Mouse (Mus musculus): ENCODE results near the gene Zdhhc19. TPM values are rescaled to one million over a fixed set of nuclear protein-coding genes. Genes with fewer than 3 reads are reported as not detected.

The Zdhhc19 gene
- polyA plus RNA-seq, 1 experiment from 2014 or later, result not detected

GRCm38 (mm10) chr16:32523462-32524243 is 27.6 kb downstream of the Zdhhc19 start:
- H3K27ac ChIP-seq (ENCODE audit: low read length), result no peak overlapping the region
- H3K36me3 ChIP-seq (ENCODE audit: insufficient read depth, low read length), result no peaks in the 10 kb centered on the region
- DNase-seq (ENCODE audit: low spot score), result peak; percentile 73
- 0 out of 2 replicates have a peak, but pooled peaks cover 3% of the 10 kb centered on the region for H3K4me1 ChIP-seq (ENCODE audit: insufficient read depth, low read depth, low read length)
- ATAC-seq, result peak; percentile 86
- H3K4me2 ChIP-seq (replicated peaks; ENCODE audit: low read depth, low read length), result no peak overlapping the region
- H3K9me3 ChIP-seq (ENCODE audit: low read length), result no peaks in the 10 kb centered on the region
- H3K4me3 ChIP-seq (ENCODE audit: low read depth, low read length), result no peak overlapping the region
- no peak overlapping the region for H3K9ac ChIP-seq (replicated peaks; ENCODE audit: low read depth)
- WGBS, result 27% methylated on average over 8 of the region's 8 CpGs
- no peaks in the 10 kb centered on the region for H3K27me3 ChIP-seq (replicated peaks; ENCODE audit: insufficient read depth, low read length)
- TF ChIP-seq CTCF (IDR thresholded peaks at IDR 0.05), result no peak
- no peak for TF ChIP-seq EP300 (IDR thresholded peaks at IDR 0.05)

GRCm38 (mm10) chr16:32524244-32524615 is 28.2 kb downstream of the Zdhhc19 start:
- no peaks in the 10 kb centered on the region for H3K27me3 ChIP-seq (replicated peaks; ENCODE audit: insufficient read depth, low read length)
- WGBS, result 55% methylated on average over 5 of the region's 5 CpGs
- no peak overlapping the region for H3K4me2 ChIP-seq (replicated peaks; ENCODE audit: low read depth, low read length)
- H3K4me3 ChIP-seq (ENCODE audit: low read depth, low read length), result no peak overlapping the region
- TF ChIP-seq CTCF (IDR thresholded peaks at IDR 0.05) (no peak), EP300 (IDR thresholded peaks at IDR 0.05) (no peak)
- H3K9me3 ChIP-seq (ENCODE audit: low read length), result no peaks in the 10 kb centered on the region
- 0 out of 2 replicates have a peak, but pooled peaks cover 3% of the 10 kb centered on the region for H3K4me1 ChIP-seq (ENCODE audit: insufficient read depth, low read depth, low read length)
- ATAC-seq (peak; percentile 69), DNase-seq (ENCODE audit: low spot score) (peak; percentile 56)
- no peak overlapping the region for H3K9ac ChIP-seq (replicated peaks; ENCODE audit: low read depth)
- H3K27ac ChIP-seq (ENCODE audit: low read length), result no peak overlapping the region
- H3K36me3 ChIP-seq (ENCODE audit: insufficient read depth, low read length), result no peaks in the 10 kb centered on the region

DNA sequence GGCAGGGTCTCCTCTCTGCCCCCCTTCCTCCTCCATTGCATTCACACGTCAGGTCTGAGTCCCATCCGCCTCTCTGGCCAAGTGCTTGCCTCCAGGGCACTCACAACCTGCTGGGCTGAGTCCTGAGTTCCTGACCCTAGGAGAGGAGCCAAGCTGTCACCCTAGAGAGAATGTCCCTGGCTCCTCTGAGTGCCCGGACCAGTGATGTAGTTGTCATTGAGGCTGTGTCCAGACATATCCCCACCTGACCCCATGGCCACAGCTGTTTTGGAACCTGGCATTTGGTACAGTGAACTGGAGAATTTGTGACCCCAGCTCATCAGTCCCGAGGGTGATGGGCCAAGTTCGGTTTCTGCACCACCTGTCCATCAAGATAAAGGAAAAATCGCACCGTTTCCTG is 30.8 kb downstream of the Zdhhc19 start:
- TF ChIP-seq EP300 (IDR thresholded peaks at IDR 0.05), result no peak
- no peak for TF ChIP-seq CTCF (IDR thresholded peaks at IDR 0.05)
- no peak for DNase-seq (ENCODE audit: low spot score)
- Histone ChIP-seq H3K9ac (replicated peaks; ENCODE audit: low read depth) (no peak overlapping the region), H3K36me3 (ENCODE audit: insufficient read depth, low read length) (no peaks in the 10 kb centered on the region), H3K9me3 (ENCODE audit: low read length) (no peaks in the 10 kb centered on the region), H3K27ac (ENCODE audit: low read length) (no peak overlapping the region), H3K4me3 (ENCODE audit: low read depth, low read length) (no peak overlapping the region), H3K27me3 (replicated peaks; ENCODE audit: insufficient read depth, low read length) (no peaks in the 10 kb centered on the region), H3K4me2 (replicated peaks; ENCODE audit: low read depth, low read length) (no peak overlapping the region), H3K4me1 (ENCODE audit: insufficient read depth, low read depth, low read length) (0 out of 2 replicates have a peak, but pooled peaks cover 3% of the 10 kb centered on the region)
- no peak for ATAC-seq
- 58% methylated on average over 7 of the region's 7 CpGs for WGBS

DNA sequence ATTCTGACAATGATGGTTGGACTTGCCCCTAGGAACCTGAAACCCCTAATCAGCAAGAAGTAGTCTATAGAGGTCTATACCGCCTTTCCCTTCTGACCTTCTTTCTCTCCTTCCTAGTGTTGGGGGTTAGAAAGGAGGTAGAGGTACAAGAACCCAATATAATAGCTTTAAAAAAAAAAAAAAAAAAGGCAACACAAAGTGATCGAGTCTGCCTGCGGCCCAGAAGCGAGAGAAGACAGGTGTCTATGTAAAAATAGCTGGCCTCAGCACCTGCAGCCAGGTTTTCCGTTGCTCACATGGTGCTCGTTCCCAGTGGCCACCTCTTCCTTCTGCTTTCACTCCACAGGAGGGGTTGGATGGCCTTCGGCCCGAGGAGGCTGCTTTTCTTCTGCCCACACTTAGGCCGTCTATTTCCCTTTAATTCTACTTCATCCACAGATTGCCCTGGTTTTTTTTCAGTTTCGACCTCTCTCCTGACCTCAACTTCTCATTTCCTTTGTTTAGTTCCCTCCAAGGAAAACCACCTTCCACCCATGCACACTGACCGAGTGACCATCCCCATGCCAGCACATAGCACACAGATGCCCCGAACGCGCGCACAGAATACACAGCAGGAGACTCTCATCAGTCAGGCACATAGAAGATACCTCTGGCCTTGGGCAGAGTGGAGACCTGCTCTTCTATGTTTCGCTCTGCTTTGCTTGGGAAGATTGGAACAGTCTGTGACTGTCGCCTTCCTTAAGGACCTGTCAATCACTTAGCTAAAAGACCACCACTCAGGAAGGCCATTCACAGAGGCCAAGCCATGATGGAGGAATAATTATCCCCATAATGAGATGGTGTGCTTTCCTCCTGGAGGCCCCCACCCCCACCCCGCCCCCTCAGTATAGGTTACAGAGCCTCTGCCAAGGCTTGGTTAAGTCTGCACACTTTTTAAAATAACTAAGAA is 37.1 kb downstream of the Zdhhc19 start:
- Histone ChIP-seq H3K4me3 (ENCODE audit: low read depth, low read length) (no peak overlapping the region), H3K9ac (replicated peaks; ENCODE audit: low read depth) (no peak overlapping the region), H3K9me3 (ENCODE audit: low read length) (no peaks in the 10 kb centered on the region), H3K36me3 (ENCODE audit: insufficient read depth, low read length) (no peaks in the 10 kb centered on the region), H3K27ac (ENCODE audit: low read length) (no peak overlapping the region), H3K4me2 (replicated peaks; ENCODE audit: low read depth, low read length) (no peak overlapping the region), H3K4me1 (ENCODE audit: insufficient read depth, low read depth, low read length) (no peaks in the 10 kb centered on the region), H3K27me3 (replicated peaks; ENCODE audit: insufficient read depth, low read length) (no peaks in the 10 kb centered on the region)
- 74% methylated on average over 18 of the region's 18 CpGs for WGBS
- DNase-seq (ENCODE audit: low spot score), result no peak
- TF ChIP-seq CTCF (IDR thresholded peaks at IDR 0.05) (no peak), EP300 (IDR thresholded peaks at IDR 0.05) (no peak)
- ATAC-seq, result no peak

GRCm38 (mm10) chr16:32535157-32535751 is 39.2 kb downstream of the Zdhhc19 start:
- Histone ChIP-seq H3K4me1 (ENCODE audit: insufficient read depth, low read depth, low read length) (no peaks in the 10 kb centered on the region), H3K36me3 (ENCODE audit: insufficient read depth, low read length) (no peaks in the 10 kb centered on the region), H3K27ac (ENCODE audit: low read length) (no peak overlapping the region), H3K27me3 (replicated peaks; ENCODE audit: insufficient read depth, low read length) (no peaks in the 10 kb centered on the region), H3K4me3 (ENCODE audit: low read depth, low read length) (no peak overlapping the region), H3K9me3 (ENCODE audit: low read length) (no peaks in the 10 kb centered on the region), H3K9ac (replicated peaks; ENCODE audit: low read depth) (no peak overlapping the region), H3K4me2 (replicated peaks; ENCODE audit: low read depth, low read length) (no peak overlapping the region)
- 27% methylated on average over 5 of the region's 5 CpGs for WGBS
- DNase-seq (ENCODE audit: low spot score) (no peak), ATAC-seq (peak; percentile 19; the same call in 1 of the 2 replicates)
- TF ChIP-seq EP300 (IDR thresholded peaks at IDR 0.05) (no peak), CTCF (IDR thresholded peaks at IDR 0.05) (no peak; the same call in 1 of the 2 replicates)
